12 mouse cellular contexts compared by ENCODE assay signal in genomic region chr2:45197342-45197741, GRCm38 (mm10).
DNase-seq lines count a peak whose midpoint lies in the region; ATAC-seq and TF ChIP-seq lines count a peak whose summit lies in the region.
"Had no signal": no experiment of that assay in that cellular context is flagged by ENCODE, and none has a peak within 500 bp of the region (broad histone marks: within the 10 kb centered on the region; RNA-seq: fewer than 3 reads in every experiment).

No protein-coding gene starts in this region.

- DNase-seq in gastrocnemius, adult 18-20 months (ENCODE audit: low spot score) = peak; percentile 16
- DNase-seq in gastrocnemius, postnatal 4 days (ENCODE audit: low spot score in 2 of 2) = no peak
- peak; percentile 35 to 41 for DNase-seq in left cerebral cortex, adult 9 months (ENCODE audit: low spot score in 2 of 2)
- DNase-seq in left cerebral cortex, adult 18-20 months (ENCODE audit: low spot score in 2 of 2) = no peak
- DNase-seq: cerebellum, adult 8-10 months; forebrain, postnatal 0 days had no signal

- H3K4me1 ChIP-seq in bone marrow macrophage, adult 2 months (ENCODE audit: control insufficient read depth, insufficient read depth, low read length) = peaks cover 53% of the 10 kb centered on the region
- H3K4me1 ChIP-seq in forebrain, embryonic 16.5 days (replicated peaks; ENCODE audit: control insufficient read depth, insufficient read depth, low read length) = no peaks in the 10 kb centered on the region
- no peaks in the 10 kb centered on the region for H3K4me1 ChIP-seq in hindbrain, embryonic 13.5 days (replicated peaks)

- WGBS in forebrain, embryonic 16.5 days = 81% methylated on average over 10 of the region's 10 CpGs
- WGBS in hindbrain, embryonic 13.5 days = 81% methylated on average over 10 of the region's 10 CpGs

- no peak overlapping the region for H3K4me3 ChIP-seq in bone marrow macrophage, adult 2 months (ENCODE audit: insufficient read depth, low read length)
- H3K4me3 ChIP-seq in forebrain, embryonic 16.5 days (replicated peaks; ENCODE audit: low read length) = no peak overlapping the region
- H3K4me3 ChIP-seq in hindbrain, embryonic 13.5 days = no peak overlapping the region
- H3K4me3 ChIP-seq: limb, embryonic 12.5 days had no signal

- TF ChIP-seq POLR2A in bone marrow macrophage, adult 2 months (IDR thresholded peaks at IDR 0.05; ENCODE audit: borderline replicate concordance, low read depth, low read length) = no peak

- TF ChIP-seq CTCF in bone marrow macrophage, adult 2 months (IDR thresholded peaks at IDR 0.05; ENCODE audit: low read depth, low read length) = no peak

- no peaks in the 10 kb centered on the region for H3K27me3 ChIP-seq in forebrain, embryonic 16.5 days (replicated peaks; ENCODE audit: control insufficient read depth, insufficient read depth, low read length)
- no peaks in the 10 kb centered on the region for H3K27me3 ChIP-seq in hindbrain, embryonic 13.5 days
- H3K27me3 ChIP-seq: limb, embryonic 12.5 days had no signal

- 0 out of 2 replicates have a peak, but pooled peaks have one; percentile 34 for ATAC-seq in megakaryocyte-erythroid progenitor cell, adult 5-6 weeks (replicated peaks; ENCODE audit: low FRiP score, low TSS enrichment, poor library complexity, severe bottlenecking)
- no peak for ATAC-seq in forebrain, embryonic 16.5 days
- no peak for ATAC-seq in hindbrain, embryonic 13.5 days (ENCODE audit: low FRiP score)
- ATAC-seq: hindbrain, postnatal 0 days had no signal

- no peaks in the 10 kb centered on the region for H3K9me3 ChIP-seq in forebrain, embryonic 16.5 days (ENCODE audit: control insufficient read depth, low read length)
- H3K9me3 ChIP-seq in hindbrain, embryonic 13.5 days = no peaks in the 10 kb centered on the region
- H3K9me3 ChIP-seq: limb, embryonic 12.5 days had no signal

- H3K36me3 ChIP-seq in forebrain, embryonic 16.5 days (ENCODE audit: control insufficient read depth, insufficient read depth) = no peaks in the 10 kb centered on the region
- H3K36me3 ChIP-seq in hindbrain, embryonic 13.5 days = no peaks in the 10 kb centered on the region
- H3K36me3 ChIP-seq: limb, embryonic 12.5 days had no signal

- peak overlapping the region; percentile 99 for H3K27ac ChIP-seq in bone marrow macrophage, adult 2 months (ENCODE audit: insufficient read depth, low read depth, low read length)
- H3K27ac ChIP-seq in forebrain, embryonic 16.5 days (ENCODE audit: low read length) = no peak overlapping the region
- no peak overlapping the region for H3K27ac ChIP-seq in hindbrain, embryonic 13.5 days
- H3K27ac ChIP-seq: hindbrain, postnatal 0 days; limb, embryonic 12.5 days had no signal

- no peak overlapping the region for H3K4me2 ChIP-seq in forebrain, embryonic 16.5 days (ENCODE audit: low read length)
- no peak overlapping the region for H3K4me2 ChIP-seq in hindbrain, embryonic 13.5 days
- H3K4me2 ChIP-seq: limb, embryonic 12.5 days had no signal

- H3K9ac ChIP-seq in forebrain, embryonic 16.5 days (replicated peaks; ENCODE audit: low read depth, low read length) = no peak overlapping the region
- H3K9ac ChIP-seq in hindbrain, embryonic 13.5 days = no peak overlapping the region
- H3K9ac ChIP-seq: forebrain, postnatal 0 days; limb, embryonic 12.5 days had no signal

Comparison
In these comparisons a context has a peak if more than half of its experiments do, and no peak if none do; other contexts are left out.
1. DNase-seq: peak in gastrocnemius, adult 18-20 months (single experiment) and left cerebral cortex, adult 9 months (2 of 2); none in gastrocnemius, postnatal 4 days (0 of 2) and left cerebral cortex, adult 18-20 months (0 of 2).